Mouse (Mus musculus): ENCODE results near the gene Cdc45. TPM values are rescaled to one million over a fixed set of nuclear protein-coding genes. Genes with fewer than 3 reads are reported as not detected.
A peak's percentile ranks its signal among the peaks of the same experiment; 100 is the strongest.

Gene Cdc45
- total RNA-seq, 1 experiment = 53.5 TPM

GRCm38 (mm10) chr16:18846301-18846820, 34.6 kb upstream of the Cdc45 start:
- H3K27ac ChIP-seq (ENCODE audit: insufficient read depth, low read depth, low read length, poor library complexity, severe bottlenecking) = no peak overlapping the region
- no peak overlapping the region for H3K4me3 ChIP-seq (ENCODE audit: insufficient read depth in 1 of 2, low read depth in 1 of 2, low read length in 2 of 2, poor library complexity in 1 of 2, severe bottlenecking in 1 of 2)
- no peak for DNase-seq (ENCODE audit: low read depth, low spot score)
- H3K36me3 ChIP-seq (ENCODE audit: control insufficient read depth, insufficient read depth, low read length, poor library complexity, severe bottlenecking) = no peaks in the 10 kb centered on the region
- H3K4me1 ChIP-seq (ENCODE audit: control insufficient read depth in 2 of 2, insufficient read depth in 2 of 2, low read length in 2 of 2, poor library complexity in 1 of 2) = no peaks in the 10 kb centered on the region
- in situ Hi-C loops (cut with MboI; ENCODE audit: low sequenced_read_pairs in 2 of 2, unreplicated experiment in 2 of 2) = no loop called here
- H3K9ac ChIP-seq (ENCODE audit: insufficient read depth, low read depth, low read length, poor library complexity, severe bottlenecking) = no peak overlapping the region
- H3K9me3 ChIP-seq (ENCODE audit: control insufficient read depth, insufficient read depth, low read depth, low read length) = no peaks in the 10 kb centered on the region
- TF ChIP-seq CHD2 (IDR thresholded peaks at IDR 0.05; ENCODE audit: low read depth, low read length) (no peak), ZC3H11A (IDR thresholded peaks at IDR 0.05; ENCODE audit: borderline replicate concordance, low read depth, low read length) (no peak), ZNF384 (IDR thresholded peaks at IDR 0.05; ENCODE audit: low read depth, low read length) (no peak)

DNA sequence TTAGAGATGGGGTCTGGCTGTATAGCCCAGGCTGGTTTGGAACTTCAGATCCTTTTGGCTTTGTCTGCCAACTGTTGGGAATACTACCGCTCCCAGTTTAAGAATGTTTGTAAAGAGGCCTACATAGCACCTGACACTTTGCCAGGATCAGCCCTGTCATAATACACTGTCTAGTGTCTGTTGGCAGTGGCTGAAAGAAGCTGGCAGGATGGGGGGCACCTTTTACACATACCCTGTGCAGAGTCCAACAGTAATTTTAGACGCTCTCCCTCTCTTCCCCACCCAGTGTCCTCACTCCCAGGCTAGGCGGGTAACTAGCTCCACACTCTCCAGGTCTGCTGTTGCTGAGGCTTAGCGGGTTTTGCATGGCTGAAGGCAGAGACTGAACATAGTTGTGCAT, 26.6 kb upstream of the Cdc45 start:
- Histone ChIP-seq H3K9me3 (ENCODE audit: control insufficient read depth, insufficient read depth, low read depth, low read length) (no peaks in the 10 kb centered on the region), H3K9ac (ENCODE audit: insufficient read depth, low read depth, low read length, poor library complexity, severe bottlenecking) (no peak overlapping the region), H3K4me3 (ENCODE audit: insufficient read depth in 1 of 2, low read depth in 1 of 2, low read length in 2 of 2, poor library complexity in 1 of 2, severe bottlenecking in 1 of 2) (no peak overlapping the region), H3K27ac (ENCODE audit: insufficient read depth, low read depth, low read length, poor library complexity, severe bottlenecking) (no peak overlapping the region), H3K36me3 (ENCODE audit: control insufficient read depth, insufficient read depth, low read length, poor library complexity, severe bottlenecking) (peaks cover 6% of the 10 kb centered on the region; the same call in 1 of the 2 replicates), H3K4me1 (ENCODE audit: control insufficient read depth in 2 of 2, insufficient read depth in 2 of 2, low read length in 2 of 2, poor library complexity in 1 of 2) (no peaks in the 10 kb centered on the region)
- no peak for DNase-seq (ENCODE audit: low read depth, low spot score)
- in situ Hi-C loops (cut with MboI; ENCODE audit: low sequenced_read_pairs in 2 of 2, unreplicated experiment in 2 of 2) = no loop called here
- TF ChIP-seq CHD2 (IDR thresholded peaks at IDR 0.05; ENCODE audit: low read depth, low read length) (no peak), MAFK (IDR thresholded peaks at IDR 0.05; ENCODE audit: insufficient read depth, low read depth, low read length) (no peak), HCFC1 (IDR thresholded peaks at IDR 0.05; ENCODE audit: borderline replicate concordance, insufficient read depth, low read length) (no peak), ZC3H11A (IDR thresholded peaks at IDR 0.05; ENCODE audit: borderline replicate concordance, low read depth, low read length) (no peak), ZNF384 (IDR thresholded peaks at IDR 0.05; ENCODE audit: low read depth, low read length) (no peak)

DNA sequence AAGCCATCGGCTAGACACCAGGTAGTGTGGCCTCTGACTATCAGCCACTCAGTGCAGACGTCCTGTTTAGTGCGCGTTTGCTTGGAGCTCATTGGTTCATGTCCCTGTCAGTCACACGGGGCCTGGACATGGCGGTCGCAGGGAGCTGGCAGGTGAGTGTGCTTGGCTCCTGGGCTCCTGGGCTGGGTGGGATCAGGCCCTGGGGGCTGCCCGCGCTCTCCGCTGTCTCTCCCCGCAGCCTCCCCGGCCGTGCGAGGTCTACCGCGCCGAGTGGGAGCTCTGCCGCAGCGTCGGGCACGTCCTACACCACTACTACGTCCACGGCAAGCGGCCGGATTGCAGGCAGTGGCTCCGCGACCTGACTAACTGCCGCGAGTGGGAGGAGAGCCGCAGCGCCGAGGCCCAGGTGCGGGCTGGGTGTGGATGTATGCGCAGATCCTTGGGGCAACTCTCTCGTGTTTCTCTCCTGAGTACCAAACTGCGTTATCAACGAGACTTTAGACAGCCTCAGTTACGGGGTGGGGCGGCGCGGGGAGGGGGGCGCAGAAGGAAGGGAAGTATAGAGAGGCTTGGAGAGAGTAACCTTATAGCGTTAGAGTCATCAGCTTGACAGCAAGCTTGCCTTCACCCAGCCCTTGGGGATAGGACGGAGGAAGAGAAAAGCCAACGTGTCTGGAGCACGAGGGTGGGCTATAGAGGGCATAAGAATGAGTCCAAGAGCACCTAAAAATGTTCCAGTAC, 24.9 kb upstream of the Cdc45 start, which contains the start of the genes 2510002D24Rik and Gm28539:
TSS of gene 2510002D24Rik (plus strand) at position 111 of the 741 bp plus-strand sequence.
TSS of gene Gm28539 (plus strand) at position 117 of the 741 bp plus-strand sequence.
- H3K4me3 ChIP-seq (ENCODE audit: insufficient read depth in 1 of 2, low read depth in 1 of 2, low read length in 2 of 2, poor library complexity in 1 of 2, severe bottlenecking in 1 of 2) = peak within 1 kb of the TSS; percentile 78 to 99
- H3K27ac ChIP-seq (ENCODE audit: insufficient read depth, low read depth, low read length, poor library complexity, severe bottlenecking) = peak within 1 kb of the TSS; percentile 16; the same call in 1 of the 2 replicates
- DNase-seq (ENCODE audit: low read depth, low spot score) = peak; percentile 94
- H3K9me3 ChIP-seq (ENCODE audit: control insufficient read depth, insufficient read depth, low read depth, low read length) = no peaks in the 10 kb centered on the region
- peaks cover 6% of the 10 kb centered on the region; the same call in 1 of the 2 replicates for H3K36me3 ChIP-seq (ENCODE audit: control insufficient read depth, insufficient read depth, low read length, poor library complexity, severe bottlenecking)
- no peaks in the 10 kb centered on the region for H3K4me1 ChIP-seq (ENCODE audit: control insufficient read depth in 2 of 2, insufficient read depth in 2 of 2, low read length in 2 of 2, poor library complexity in 1 of 2)
- in situ Hi-C loops (cut with MboI; ENCODE audit: low sequenced_read_pairs in 2 of 2, unreplicated experiment in 2 of 2) = no loop called here
- TF ChIP-seq MAFK (IDR thresholded peaks at IDR 0.05; ENCODE audit: insufficient read depth, low read depth, low read length) (no peak), CHD2 (IDR thresholded peaks at IDR 0.05; ENCODE audit: low read depth, low read length) (peak; percentile 73)
- peak within 1 kb of the TSS; percentile 87 for H3K9ac ChIP-seq (ENCODE audit: insufficient read depth, low read depth, low read length, poor library complexity, severe bottlenecking)

DNA sequence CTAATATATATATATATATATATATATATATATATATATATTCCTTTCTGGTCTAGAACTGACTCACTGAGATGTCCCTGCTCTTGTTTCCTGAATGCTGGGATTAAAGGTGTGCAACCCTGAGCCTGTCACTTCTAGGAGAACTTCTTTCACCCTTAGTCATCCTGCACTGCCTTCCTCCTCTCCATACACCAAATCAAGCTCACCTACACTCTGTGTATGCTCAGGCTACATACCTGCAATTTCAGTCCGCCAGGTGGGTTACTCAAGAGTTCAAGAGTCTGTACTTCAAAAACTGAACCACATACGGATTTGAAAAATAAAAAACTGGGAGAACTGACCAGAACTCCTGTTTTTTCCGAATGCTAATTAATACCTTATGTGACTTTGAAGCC, 24.3 kb upstream of the Cdc45 start:
- TF ChIP-seq HCFC1 (IDR thresholded peaks at IDR 0.05; ENCODE audit: borderline replicate concordance, insufficient read depth, low read length) (no peak), ZNF384 (IDR thresholded peaks at IDR 0.05; ENCODE audit: low read depth, low read length) (no peak), ZC3H11A (IDR thresholded peaks at IDR 0.05; ENCODE audit: borderline replicate concordance, low read depth, low read length) (no peak), CHD2 (IDR thresholded peaks at IDR 0.05; ENCODE audit: low read depth, low read length) (no peak)
- Histone ChIP-seq H3K9ac (ENCODE audit: insufficient read depth, low read depth, low read length, poor library complexity, severe bottlenecking) (no peak overlapping the region), H3K36me3 (ENCODE audit: control insufficient read depth, insufficient read depth, low read length, poor library complexity, severe bottlenecking) (peaks cover 6% of the 10 kb centered on the region), H3K4me1 (ENCODE audit: control insufficient read depth in 2 of 2, insufficient read depth in 2 of 2, low read length in 2 of 2, poor library complexity in 1 of 2) (no peaks in the 10 kb centered on the region), H3K9me3 (ENCODE audit: control insufficient read depth, insufficient read depth, low read depth, low read length) (no peaks in the 10 kb centered on the region), H3K4me3 (ENCODE audit: insufficient read depth in 1 of 2, low read depth in 1 of 2, low read length in 2 of 2, poor library complexity in 1 of 2, severe bottlenecking in 1 of 2) (peak overlapping the region in 1 of 2 experiments; percentile 99; a peak in 2 of 4 replicates), H3K27ac (ENCODE audit: insufficient read depth, low read depth, low read length, poor library complexity, severe bottlenecking) (no peak overlapping the region)
- in situ Hi-C loops (cut with MboI; ENCODE audit: low sequenced_read_pairs in 2 of 2, unreplicated experiment in 2 of 2) = no loop called here
- no peak for DNase-seq (ENCODE audit: low read depth, low spot score)
